10 mouse cellular contexts compared by ENCODE assay signal in genomic region chr19:9106096-9106495, GRCm38 (mm10). TPM values are rescaled to one million over a fixed set of nuclear protein-coding genes. Genes with fewer than 3 reads are reported as not detected.
A peak's percentile ranks its signal among the peaks of the same experiment; 100 is the strongest.
DNase-seq lines count a peak whose midpoint lies in the region; ATAC-seq and TF ChIP-seq lines count a peak whose summit lies in the region.
"Had no signal": no experiment of that assay in that cellular context is flagged by ENCODE, and none has a peak within 500 bp of the region (broad histone marks: within the 10 kb centered on the region; RNA-seq: fewer than 3 reads in every experiment).

No protein-coding gene starts in this region.

- TF ChIP-seq CTCF in kidney, postnatal 0 days (IDR thresholded peaks at IDR 0.05; ENCODE audit: low read depth): no peak

- H3K4me1 ChIP-seq in kidney, postnatal 0 days (replicated peaks; ENCODE audit: insufficient read depth, low read length): peaks cover 14% of the 10 kb centered on the region; the same call in 1 of the 2 replicates
- no peaks in the 10 kb centered on the region; the same call in 1 of the 2 replicates for H3K4me1 ChIP-seq in embryonic facial prominence, embryonic 11.5 days (ENCODE audit: control insufficient read depth, insufficient read depth, low read length)
- H3K4me1 ChIP-seq in heart, embryonic 12.5 days (replicated peaks): peaks cover 21% of the 10 kb centered on the region
- H3K4me1 ChIP-seq in lung, embryonic 16.5 days (replicated peaks; ENCODE audit: control insufficient read depth, insufficient read depth, low read length): peaks cover 16% of the 10 kb centered on the region

- peak; percentile 41 for DNase-seq in kidney, postnatal 0 days (ENCODE audit: low spot score)
- DNase-seq in kidney, adult 18-20 months: no peak
- peak; percentile 10 for DNase-seq in embryonic facial prominence, embryonic 11.5 days (ENCODE audit: low spot score)
- DNase-seq in adrenal gland, postnatal 14 days: no peak
- no peak for DNase-seq in frontal cortex, postnatal 10 days (ENCODE audit: low spot score in 2 of 2)
- no peak for DNase-seq in left cerebral cortex, postnatal 25 days (ENCODE audit: low spot score in 2 of 2)

- H3K4me2 ChIP-seq in kidney, postnatal 0 days (ENCODE audit: low read length): no peak overlapping the region
- H3K4me2 ChIP-seq in embryonic facial prominence, embryonic 11.5 days (ENCODE audit: low read depth, low read length): no peak overlapping the region
- no peak overlapping the region for H3K4me2 ChIP-seq in heart, embryonic 12.5 days
- H3K4me2 ChIP-seq in lung, embryonic 16.5 days (ENCODE audit: low read depth, low read length): no peak overlapping the region

- WGBS in kidney, postnatal 0 days: 60% methylated on average over 5 of the region's 5 CpGs
- 49% methylated on average over 5 of the region's 5 CpGs for WGBS in embryonic facial prominence, embryonic 11.5 days
- WGBS in heart, embryonic 12.5 days: 48% methylated on average over 5 of the region's 5 CpGs
- 37% methylated on average over 5 of the region's 5 CpGs for WGBS in lung, embryonic 16.5 days

- H3K27ac ChIP-seq in kidney, postnatal 0 days: peak overlapping the region; percentile 40; the same call in 1 of the 2 replicates
- H3K27ac ChIP-seq in embryonic facial prominence, embryonic 11.5 days (replicated peaks; ENCODE audit: low read depth, low read length): peak overlapping the region; percentile 59; the same call in 1 of the 2 replicates
- H3K27ac ChIP-seq in heart, embryonic 12.5 days (ENCODE audit: poor library complexity, severe bottlenecking): peak overlapping the region; percentile 50
- H3K27ac ChIP-seq in lung, embryonic 16.5 days (ENCODE audit: low read length): peak overlapping the region; percentile 67

- no peaks in the 10 kb centered on the region for H3K9me3 ChIP-seq in kidney, postnatal 0 days (replicated peaks; ENCODE audit: low read length)
- no peaks in the 10 kb centered on the region for H3K9me3 ChIP-seq in embryonic facial prominence, embryonic 11.5 days (replicated peaks; ENCODE audit: control insufficient read depth, low read length)
- H3K9me3 ChIP-seq in heart, embryonic 12.5 days (replicated peaks): no peaks in the 10 kb centered on the region
- no peaks in the 10 kb centered on the region for H3K9me3 ChIP-seq in lung, embryonic 16.5 days (ENCODE audit: control insufficient read depth, low read length)

- no peaks in the 10 kb centered on the region for H3K27me3 ChIP-seq in kidney, postnatal 0 days (ENCODE audit: insufficient read depth, low read length)
- H3K27me3 ChIP-seq in embryonic facial prominence, embryonic 11.5 days (ENCODE audit: control insufficient read depth, insufficient read depth, low read length): no peaks in the 10 kb centered on the region
- no peaks in the 10 kb centered on the region for H3K27me3 ChIP-seq in heart, embryonic 12.5 days (replicated peaks)
- H3K27me3 ChIP-seq in lung, embryonic 16.5 days (ENCODE audit: control insufficient read depth, insufficient read depth, low read depth, low read length): no peaks in the 10 kb centered on the region

- no peak for ATAC-seq in kidney, postnatal 0 days (replicated peaks; ENCODE audit: low FRiP score, low read depth)
- peak; percentile 37; the same call in 1 of the 2 replicates for ATAC-seq in embryonic facial prominence, embryonic 11.5 days (replicated peaks; ENCODE audit: insufficient number of reproducible peaks, low FRiP score, low TSS enrichment, low read depth)
- no peak; the same call in 1 of the 2 replicates for ATAC-seq in heart, embryonic 12.5 days (ENCODE audit: insufficient number of reproducible peaks, low FRiP score)
- 0 out of 2 replicates have a peak, but pooled peaks have one; percentile 10 for ATAC-seq in lung, embryonic 16.5 days (ENCODE audit: low read depth)

- H3K36me3 ChIP-seq in kidney, postnatal 0 days (ENCODE audit: insufficient read depth, low read length): no peaks in the 10 kb centered on the region
- no peaks in the 10 kb centered on the region for H3K36me3 ChIP-seq in embryonic facial prominence, embryonic 11.5 days (replicated peaks; ENCODE audit: control insufficient read depth, insufficient read depth, low read depth, low read length)
- no peaks in the 10 kb centered on the region for H3K36me3 ChIP-seq in heart, embryonic 12.5 days
- no peaks in the 10 kb centered on the region for H3K36me3 ChIP-seq in lung, embryonic 16.5 days (ENCODE audit: control insufficient read depth, insufficient read depth, low read length)

- no peak overlapping the region for H3K4me3 ChIP-seq in kidney, postnatal 0 days (replicated peaks; ENCODE audit: low read depth, low read length)
- no peak overlapping the region for H3K4me3 ChIP-seq in embryonic facial prominence, embryonic 11.5 days (ENCODE audit: low read depth, low read length)
- no peak overlapping the region for H3K4me3 ChIP-seq in heart, embryonic 12.5 days
- H3K4me3 ChIP-seq in lung, embryonic 16.5 days (ENCODE audit: low read length): no peak overlapping the region

- intact Hi-C loops in left cerebral cortex, postnatal 25 days (cut with DNase I): no loop called here

- H3K9ac ChIP-seq in kidney, postnatal 0 days (ENCODE audit: low read depth, low read length): no peak overlapping the region
- H3K9ac ChIP-seq in embryonic facial prominence, embryonic 11.5 days (replicated peaks; ENCODE audit: low read length): no peak overlapping the region; the same call in 1 of the 2 replicates
- no peak overlapping the region for H3K9ac ChIP-seq in heart, embryonic 12.5 days
- H3K9ac ChIP-seq in lung, embryonic 16.5 days (ENCODE audit: low read length): peak overlapping the region; percentile 29; the same call in 1 of the 2 replicates

RNA-seq across cellular contexts. Expression of gene Scgb1a1, which starts 18.3 kb away (rescaled TPM):
- not detected in 2 replicates for polyA plus RNA-seq in kidney, postnatal 0 days (2015; fragmentation: Nextera tagmentation; extraction: Ambion mirVana)
- not detected in 2 replicates for polyA plus RNA-seq in embryonic facial prominence, embryonic 11.5 days (2014; fragmentation: Nextera tagmentation; extraction: Ambion mirVana)
- not detected in 2 replicates for polyA plus RNA-seq in heart, embryonic 12.5 days (2016; fragmentation: Nextera tagmentation; extraction: Ambion mirVana)
- polyA plus RNA-seq in lung, embryonic 16.5 days (2015; fragmentation: Nextera tagmentation; extraction: Ambion mirVana): 25.3 and 50.5 TPM in 2 replicates
- 4.4 TPM in 1 of 2 replicates, not detected in the other for total RNA-seq in adrenal gland, postnatal 14 days (2021)
- not detected for total RNA-seq in left cerebral cortex, postnatal 25 days (2021)
- total RNA-seq: ES-E14; left cerebral cortex, postnatal 10 days had no signal

RNA-seq across cellular contexts. Expression of gene Asrgl1, which starts 29.3 kb away (rescaled TPM):
- 13.4 and 14.6 TPM in 2 replicates for polyA plus RNA-seq in kidney, postnatal 0 days (2015; fragmentation: Nextera tagmentation; extraction: Ambion mirVana)
- polyA plus RNA-seq in embryonic facial prominence, embryonic 11.5 days (2014; fragmentation: Nextera tagmentation; extraction: Ambion mirVana): 15.4 and 18.3 TPM in 2 replicates
- polyA plus RNA-seq in heart, embryonic 12.5 days (2016; fragmentation: Nextera tagmentation; extraction: Ambion mirVana): 11.3 and 14.1 TPM in 2 replicates
- 15.3 and 18.8 TPM in 2 replicates for polyA plus RNA-seq in lung, embryonic 16.5 days (2015; fragmentation: Nextera tagmentation; extraction: Ambion mirVana)
- total RNA-seq in adrenal gland, postnatal 14 days (2021): 12.6 and 18.1 TPM in 2 replicates
- 100 to 1,000 TPM; 124 to 126 TPM for total RNA-seq in left cerebral cortex, postnatal 25 days (2021)

Comparison
In these comparisons a context has a peak if more than half of its experiments do, and no peak if none do; other contexts are left out.
1. DNase-seq: peak in kidney, postnatal 0 days (single experiment) and embryonic facial prominence, embryonic 11.5 days (single experiment); none in kidney, adult 18-20 months (single experiment), adrenal gland, postnatal 14 days (single experiment), frontal cortex, postnatal 10 days (0 of 2) and left cerebral cortex, postnatal 25 days (0 of 2).
2. ATAC-seq: peak in embryonic facial prominence, embryonic 11.5 days (single experiment) and lung, embryonic 16.5 days (single experiment); none in kidney, postnatal 0 days (single experiment) and heart, embryonic 12.5 days (single experiment).
3. RNA of gene Scgb1a1, which starts 18.3 kb away (polyA plus RNA-seq): 25.3 to 50.5 TPM in lung, embryonic 16.5 days; not detected in kidney, postnatal 0 days, not detected in embryonic facial prominence, embryonic 11.5 days and not detected in heart, embryonic 12.5 days; every median in the first group is over 10 times any median in the second.
4. Peak in every context shown above with its lines, with median percentiles within 50 percentile points of each other: H3K27ac ChIP-seq.